Mouse (Mus musculus): ENCODE measurements at regions not wholly inside any gene's neighbourhood (a gene's known extent, or its start where the extent isn't known, plus 50 kb on each side); places are given as distances from the start of the nearest gene placed in this dataset.

- peak; percentile 83 to 92 for DNase-seq (ENCODE audit: inconsistent age in 2 of 2, low spot score in 1 of 2)
Measured at GRCm38 (mm10) chr1:119197415-119197700, 143.9 kb upstream of the Gli2 start.

GRCm38 (mm10) chr1:119196674-119197414, 143.4 kb upstream of the Gli2 start:
- DNase-seq (ENCODE audit: inconsistent age in 2 of 2, low spot score in 1 of 2) = no peak

DNA sequence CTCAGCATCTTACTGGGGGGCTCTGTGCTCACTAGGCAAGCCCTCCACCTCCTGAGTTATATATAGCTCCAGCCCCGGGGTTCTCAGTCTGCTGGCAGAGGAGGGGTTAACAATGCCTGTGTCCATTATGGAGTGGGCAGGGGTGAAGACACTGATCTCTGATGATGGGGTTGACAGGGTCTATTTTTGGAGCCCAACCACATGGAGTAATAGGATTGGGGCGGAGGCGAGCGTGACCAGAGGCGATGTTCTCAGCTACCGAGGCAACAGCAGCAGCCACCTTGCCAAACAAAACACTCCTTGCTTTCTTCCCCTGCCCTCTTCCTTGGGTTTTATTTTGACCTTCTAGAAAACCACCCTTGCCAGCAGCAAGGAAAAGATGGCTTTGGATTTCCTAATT, 141.1 kb upstream of the Gli2 start:
- DNase-seq (ENCODE audit: inconsistent age in 2 of 2, low spot score in 1 of 2) = no peak

DNA sequence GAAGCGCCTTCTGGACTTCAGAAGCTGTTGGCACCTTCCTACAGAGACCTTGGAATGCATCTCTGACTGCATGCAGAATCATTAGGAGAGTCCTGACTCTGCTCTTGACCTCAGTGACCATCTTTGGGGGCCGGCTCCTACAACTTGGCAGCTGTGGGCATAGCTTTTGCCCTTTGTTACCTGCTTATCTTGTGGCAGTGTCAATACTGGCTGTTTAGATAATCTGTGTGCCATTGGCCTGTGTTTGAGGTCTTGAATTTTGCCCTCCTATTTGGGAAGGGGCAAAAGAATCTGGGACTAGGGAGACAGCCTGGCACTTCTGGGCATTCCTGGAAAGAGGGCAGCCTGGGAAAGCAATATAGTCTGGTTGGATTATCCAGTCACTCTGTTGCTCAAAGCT, 137.8 kb upstream of the Gli2 start:
- no peak for DNase-seq (ENCODE audit: inconsistent age in 2 of 2, low spot score in 1 of 2)

DNA sequence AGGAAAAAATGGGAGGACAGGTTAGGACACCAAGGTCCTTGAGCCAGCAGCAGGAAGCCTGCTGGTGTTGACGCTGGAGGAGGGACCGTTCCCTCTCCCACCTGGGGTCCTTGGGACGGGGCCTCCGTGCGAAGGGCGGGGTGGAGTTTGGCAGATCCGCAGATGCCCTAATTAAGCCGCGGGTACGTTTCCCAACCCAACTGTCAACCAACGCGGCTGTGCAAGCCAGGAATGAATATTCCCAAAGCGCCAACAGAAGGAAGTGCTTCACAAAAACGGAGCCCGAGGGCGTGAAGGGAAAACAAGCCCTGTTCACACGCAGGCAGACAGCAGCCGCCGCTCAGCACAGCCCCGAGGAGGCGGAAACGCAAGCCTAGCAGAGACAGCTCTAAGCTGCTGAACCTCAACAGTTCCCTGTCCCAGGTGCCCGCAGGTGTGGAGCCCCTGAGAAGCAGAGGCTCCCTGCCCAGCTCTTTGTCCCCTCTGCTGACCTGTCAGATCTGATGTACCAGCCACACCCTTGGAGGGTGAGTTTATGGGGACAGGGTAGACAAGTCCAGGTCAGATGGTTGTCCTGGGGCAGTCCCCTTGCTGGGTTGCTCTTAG, 136.1 kb upstream of the Gli2 start:
- DNase-seq (ENCODE audit: inconsistent age in 2 of 2, low spot score in 1 of 2) = no peak

DNA sequence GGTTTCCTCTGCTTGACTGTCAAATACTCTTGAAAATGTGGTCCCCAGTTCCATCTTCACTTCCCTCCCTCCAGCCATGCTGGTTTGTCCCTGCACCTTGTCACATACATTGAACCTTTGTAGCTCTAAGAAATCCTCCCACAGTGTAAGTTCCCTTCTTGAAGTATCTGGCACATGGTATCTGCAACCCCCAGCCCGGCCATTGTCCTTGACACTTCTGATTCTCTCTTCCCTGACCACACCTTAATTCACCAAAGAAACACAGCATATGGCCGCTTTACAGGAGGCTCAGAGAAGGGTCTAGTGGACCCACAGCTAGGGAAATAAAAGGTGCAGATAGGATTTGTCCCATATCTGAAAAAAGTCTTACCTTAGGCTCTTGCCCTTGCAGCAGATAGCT, 133.9 kb upstream of the Gli2 start:
- no peak for DNase-seq (ENCODE audit: inconsistent age in 2 of 2, low spot score in 1 of 2)

DNA sequence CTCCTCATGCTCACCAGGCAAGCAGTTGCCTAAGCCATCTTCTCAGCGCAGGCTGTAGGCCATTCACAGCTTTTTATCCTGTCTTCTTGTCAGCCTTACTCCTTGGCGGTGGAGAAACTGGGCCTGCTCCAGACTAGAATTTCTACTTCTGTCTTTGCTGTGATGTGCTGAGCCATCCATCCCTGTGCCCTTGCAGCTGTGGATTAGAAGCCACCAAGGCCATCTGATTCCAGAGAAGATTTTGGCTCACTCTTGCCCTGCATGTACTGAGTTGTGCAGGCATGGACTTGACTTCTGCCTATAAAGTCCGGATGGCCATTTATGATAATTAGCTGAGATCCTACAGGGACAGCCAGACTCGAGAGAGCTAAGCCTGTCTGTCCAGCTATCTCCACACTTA, 133.4 kb upstream of the Gli2 start:
- peak; percentile 37 to 75 for DNase-seq (ENCODE audit: inconsistent age in 2 of 2, low spot score in 1 of 2)

DNA sequence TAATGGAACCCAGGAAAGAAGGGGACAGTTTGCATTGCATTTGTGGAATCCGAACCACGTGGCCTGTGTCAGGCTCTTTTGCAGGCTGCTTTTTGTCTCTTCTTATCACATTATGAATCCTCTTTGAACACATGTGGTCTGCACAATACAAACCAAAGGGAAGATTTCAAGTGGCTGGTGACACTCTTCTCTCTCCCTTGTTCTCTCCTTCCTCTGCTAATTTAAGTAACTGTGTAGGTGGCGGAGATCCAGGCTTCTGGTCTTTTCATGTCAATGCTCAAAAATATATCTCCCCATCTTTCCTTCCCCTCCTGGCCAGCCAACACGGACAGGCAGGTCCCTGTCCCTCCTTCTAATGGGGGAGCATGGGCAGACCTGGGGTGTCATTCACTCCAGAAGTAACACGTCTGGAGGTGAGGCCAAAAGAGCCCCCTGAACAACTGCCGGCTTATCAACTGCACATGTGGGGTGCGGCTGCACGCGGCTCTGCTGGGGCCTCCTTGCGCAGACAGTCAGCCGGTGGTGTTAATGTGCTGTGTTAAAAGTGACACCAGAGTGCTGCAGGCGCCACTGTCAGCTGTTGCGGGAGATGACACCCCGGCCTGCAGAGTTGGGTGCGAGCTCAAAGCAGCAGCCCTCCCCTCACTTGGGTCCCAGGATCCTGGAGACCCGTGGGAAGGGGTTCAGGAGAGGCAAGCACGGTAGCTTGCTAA, 130.3 kb upstream of the Gli2 start:
- no peak for DNase-seq (ENCODE audit: inconsistent age in 2 of 2, low spot score in 1 of 2)

DNA sequence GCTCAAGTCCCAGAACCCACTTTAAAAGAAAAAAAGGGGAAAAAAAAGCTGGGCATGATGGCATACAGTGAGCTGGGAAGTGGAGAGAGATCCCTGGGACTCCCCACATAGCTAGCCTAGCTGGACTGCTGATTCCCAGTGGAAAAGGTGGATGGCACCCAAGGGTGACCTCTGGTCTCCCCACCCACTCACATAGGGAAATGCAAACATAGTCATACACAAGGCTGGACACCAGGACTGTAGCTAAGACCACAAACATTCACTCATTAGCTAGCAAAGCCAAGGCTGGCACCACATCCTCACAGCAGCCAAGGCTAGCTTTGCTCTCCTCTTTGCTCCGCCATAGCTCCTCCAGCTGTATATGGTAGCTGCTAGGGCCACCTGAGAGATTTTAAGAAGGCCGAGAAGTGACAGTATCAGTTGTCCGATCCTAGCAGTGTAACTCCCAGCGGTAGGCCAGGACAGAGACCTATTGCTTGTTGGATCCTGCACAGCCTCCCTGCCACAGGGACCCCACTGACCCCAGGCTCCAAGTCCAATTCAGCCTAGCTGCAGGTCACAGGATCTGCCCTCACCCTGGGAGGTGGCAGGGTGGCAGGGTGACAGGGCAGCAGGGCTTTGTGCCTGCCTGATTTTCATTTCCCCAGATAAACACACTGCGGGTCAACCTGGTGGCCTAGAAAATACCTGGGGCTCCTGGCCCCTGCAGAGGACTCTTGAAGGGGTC, 119.8 kb upstream of the Gli2 start:
- DNase-seq (ENCODE audit: inconsistent age in 2 of 2, low spot score in 1 of 2) = no peak

DNA sequence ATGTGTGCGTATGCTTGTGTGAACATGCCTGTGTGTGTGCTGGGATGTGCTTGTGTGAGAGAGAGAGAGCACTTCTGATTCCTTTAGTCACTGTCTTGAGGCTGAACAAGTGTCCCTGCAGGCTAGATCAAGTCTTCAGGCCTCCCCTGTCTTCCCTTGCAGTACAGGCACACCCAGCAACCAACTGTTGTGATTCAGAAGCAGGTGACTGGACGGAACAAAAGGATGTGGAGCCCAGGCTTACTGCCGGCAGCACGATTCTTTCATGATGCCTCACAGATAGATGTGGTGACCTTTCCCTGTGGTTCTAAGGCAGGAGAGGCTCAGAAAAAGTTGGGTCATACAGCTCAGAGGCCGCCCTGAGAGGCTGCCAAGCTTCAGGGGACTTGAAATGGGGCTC, 114.0 kb upstream of the Gli2 start:
- DNase-seq (ENCODE audit: inconsistent age in 2 of 2, low spot score in 1 of 2) = no peak

GRCm38 (mm10) chr1:119166286-119166685, 112.9 kb upstream of the Gli2 start:
- no peak for DNase-seq (ENCODE audit: inconsistent age in 2 of 2, low spot score in 1 of 2)

DNA sequence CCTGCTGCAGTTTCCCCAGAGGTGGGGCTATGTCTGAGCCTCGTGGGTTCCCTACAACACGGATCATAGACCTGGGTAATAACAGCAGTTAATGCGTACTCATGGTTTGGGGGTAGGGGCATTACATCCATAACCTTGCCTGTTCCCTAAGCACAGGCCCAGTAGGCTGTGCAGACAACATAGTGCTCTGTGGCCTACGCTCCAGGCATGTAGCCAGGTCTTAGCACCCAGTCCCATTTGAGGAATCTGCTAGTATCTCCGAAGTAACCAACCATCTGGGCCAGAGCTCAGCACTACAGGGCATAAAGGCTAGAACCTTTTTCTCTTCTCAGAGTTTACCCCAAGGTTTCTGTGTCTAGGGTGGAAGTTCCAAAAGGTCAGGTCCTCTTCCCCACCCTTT, 111.4 kb upstream of the Gli2 start:
- no peak for DNase-seq (ENCODE audit: inconsistent age in 2 of 2, low spot score in 1 of 2)

- DNase-seq (ENCODE audit: inconsistent age in 2 of 2, low spot score in 1 of 2) = peak in 1 of 2 experiments; percentile 58
Measured at GRCm38 (mm10) chr1:119163846-119164245, 110.4 kb upstream of the Gli2 start.

DNA sequence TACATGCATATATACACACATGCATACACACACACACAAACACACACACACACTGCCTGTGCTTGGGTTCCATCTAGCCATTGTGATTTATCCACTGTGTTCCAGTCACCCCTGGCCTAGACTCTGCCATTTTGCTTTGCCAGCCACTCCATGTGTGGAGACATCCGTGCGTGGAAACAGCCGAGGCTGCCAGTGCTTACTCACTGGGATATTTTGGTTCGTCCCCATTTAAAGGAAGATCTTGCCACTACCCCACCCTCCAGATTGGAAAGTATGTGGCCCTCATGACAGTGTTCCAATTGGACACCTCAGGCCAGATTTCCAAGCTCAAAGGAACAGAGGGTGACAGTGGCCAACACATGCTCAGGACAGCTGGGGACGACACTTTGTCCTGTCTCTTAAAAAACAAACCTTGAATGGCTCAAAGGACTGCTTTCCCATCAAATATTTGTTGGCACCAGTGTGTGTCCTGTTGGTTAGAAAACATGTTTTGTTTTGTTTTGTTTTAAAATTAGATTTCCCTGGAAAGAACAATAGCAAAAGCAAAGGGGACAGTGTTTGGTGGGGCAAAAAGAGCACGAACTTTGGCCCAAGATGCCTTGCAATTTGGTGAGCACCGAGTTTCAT, 109.8 kb upstream of the Gli2 start:
- no peak for DNase-seq (ENCODE audit: inconsistent age in 2 of 2, low spot score in 1 of 2)

- DNase-seq (ENCODE audit: inconsistent age in 2 of 2, low spot score in 1 of 2) = no peak
Measured at GRCm38 (mm10) chr1:119161751-119162150, 108.3 kb upstream of the Gli2 start.

DNA sequence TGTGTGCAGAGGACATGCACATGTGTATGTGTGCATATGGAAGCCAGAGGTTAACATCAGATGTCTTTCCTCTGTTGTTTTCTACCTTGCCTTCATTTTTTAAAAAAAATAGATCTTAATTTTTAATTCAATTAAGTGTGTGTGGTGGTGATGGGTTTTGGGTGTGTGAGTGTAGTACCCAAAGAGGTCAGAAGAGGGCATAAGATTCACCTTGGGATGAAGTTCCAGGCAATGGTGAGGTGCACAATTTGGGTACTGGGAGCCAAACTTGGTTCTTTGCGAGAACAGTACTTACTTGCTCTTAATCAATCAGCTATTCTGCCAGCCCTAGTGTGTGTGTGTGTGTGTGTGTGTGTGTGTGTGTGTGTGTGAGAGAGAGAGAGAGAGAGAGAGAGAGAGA, 106.9 kb upstream of the Gli2 start:
- peak in 1 of 2 experiments; percentile 59 for DNase-seq (ENCODE audit: inconsistent age in 2 of 2, low spot score in 1 of 2)

- DNase-seq (ENCODE audit: inconsistent age in 2 of 2, low spot score in 1 of 2) = no peak
Measured at GRCm38 (mm10) chr1:119157171-119157700, 103.8 kb upstream of the Gli2 start.

DNA sequence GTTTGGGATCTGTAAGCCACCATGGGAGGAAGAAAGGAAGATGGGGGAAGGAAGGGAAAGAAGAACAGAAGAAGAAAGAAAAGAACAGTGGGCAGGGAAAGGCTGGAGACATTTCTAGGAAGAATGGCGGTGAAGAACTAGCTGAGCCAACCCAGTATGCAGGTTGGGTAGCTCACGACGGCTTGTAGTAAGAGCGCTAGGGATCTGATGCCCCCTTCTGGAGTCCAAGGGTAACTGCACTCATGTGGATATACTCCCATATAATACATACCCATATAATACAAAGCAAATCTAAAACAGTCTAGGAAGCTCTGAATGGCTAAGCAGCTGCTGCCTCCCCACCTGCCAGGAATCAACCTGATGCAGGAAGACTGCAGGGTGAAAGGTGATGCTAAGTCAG, 100.2 kb upstream of the Gli2 start:
- DNase-seq (ENCODE audit: inconsistent age in 2 of 2, low spot score in 1 of 2) = no peak

GRCm38 (mm10) chr1:119152776-119153175, 99.4 kb upstream of the Gli2 start:
- DNase-seq (ENCODE audit: inconsistent age in 2 of 2, low spot score in 1 of 2) = peak; percentile 28 to 60

DNA sequence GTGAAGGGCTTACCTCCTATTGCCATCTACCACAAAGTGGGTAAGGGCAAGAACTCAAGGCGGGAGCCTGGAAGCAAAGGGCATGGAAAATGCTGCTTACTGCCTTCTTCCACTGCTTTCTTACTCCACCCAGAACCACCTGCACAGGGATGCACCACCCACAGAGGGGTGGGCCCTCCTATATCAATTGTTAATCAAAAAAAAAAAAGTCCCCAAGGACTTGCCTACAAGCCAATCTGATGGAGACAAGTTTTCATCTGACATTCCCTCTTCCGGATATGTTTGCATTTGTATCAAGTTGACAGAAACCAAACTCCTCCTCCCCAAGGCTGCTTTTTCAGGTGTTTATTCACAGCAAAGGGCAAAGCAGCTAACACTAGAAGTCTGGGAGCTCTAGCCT, 94.1 kb upstream of the Gli2 start:
- DNase-seq (ENCODE audit: inconsistent age in 2 of 2, low spot score in 1 of 2) = no peak

DNA sequence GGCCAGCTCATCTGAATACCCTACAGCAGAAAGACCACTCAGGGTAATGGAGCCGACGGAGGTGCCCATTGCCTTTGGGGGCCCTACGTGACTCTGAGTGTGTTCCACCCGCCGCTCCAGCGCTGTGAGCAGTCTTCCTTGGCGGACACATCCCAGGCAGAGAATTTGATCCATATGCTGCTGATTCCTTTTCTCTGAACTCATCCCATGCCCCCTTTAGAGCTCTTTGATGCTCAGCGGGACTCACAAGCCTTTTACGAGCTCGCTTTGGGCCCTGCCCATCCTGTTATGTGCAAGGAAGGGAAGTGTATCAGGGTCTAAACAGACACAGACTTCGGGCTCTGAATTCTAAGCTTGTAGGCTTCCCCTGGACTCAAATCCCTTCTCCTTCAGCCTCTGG, 90.4 kb upstream of the Gli2 start:
- no peak for DNase-seq (ENCODE audit: inconsistent age in 2 of 2, low spot score in 1 of 2)

Measured in adrenal gland, adult (tissue).